Comparison of ENCODE assay signal across 10 mouse cellular contexts in the genomic region with DNA sequence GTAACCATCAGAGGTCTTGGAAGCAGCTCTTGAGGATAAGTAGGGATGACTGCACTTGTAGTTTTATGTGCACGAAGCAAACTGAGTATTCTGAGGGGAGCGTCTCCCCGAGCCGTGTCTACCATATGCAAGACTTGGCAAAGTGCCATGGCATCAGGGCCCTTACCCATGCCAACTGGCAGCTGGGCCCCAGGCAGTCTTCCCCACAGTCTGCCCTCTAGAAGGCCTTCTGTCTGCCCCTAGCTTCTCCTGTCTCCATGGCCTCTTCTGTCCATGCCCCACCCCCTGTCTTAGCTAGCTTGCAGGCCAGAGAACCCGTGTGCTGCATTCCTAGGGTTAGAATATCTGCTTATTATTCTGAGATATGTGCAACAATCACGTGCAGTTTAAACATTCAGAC.
DNase-seq lines count a peak whose midpoint lies in the region; ATAC-seq and TF ChIP-seq lines count a peak whose summit lies in the region.
"Had no signal": no experiment of that assay in that cellular context is flagged by ENCODE, and none has a peak within 500 bp of the region (broad histone marks: within the 10 kb centered on the region; RNA-seq: fewer than 3 reads in every experiment).

No protein-coding gene starts in this region.

- H3K27ac ChIP-seq in lung, embryonic 14.5 days (ENCODE audit: low read depth), result no peak overlapping the region
- H3K27ac ChIP-seq in limb, embryonic 10.5 days, result peak overlapping the region; percentile 62; the same call in 1 of the 2 replicates
- no peak overlapping the region for H3K27ac ChIP-seq in kidney, embryonic 15.5 days

- H3K4me3 ChIP-seq in lung, embryonic 14.5 days (ENCODE audit: low read depth, low read length), result no peak overlapping the region
- H3K4me3 ChIP-seq in limb, embryonic 10.5 days, result no peak overlapping the region
- H3K4me3 ChIP-seq in kidney, embryonic 15.5 days (replicated peaks), result no peak overlapping the region

- no peak for TF ChIP-seq CTCF in lung, embryonic 14.5 days (IDR thresholded peaks at IDR 0.05; ENCODE audit: low read depth)

- H3K27me3 ChIP-seq in lung, embryonic 14.5 days (ENCODE audit: insufficient read depth, low read length), result no peaks in the 10 kb centered on the region
- H3K27me3 ChIP-seq in limb, embryonic 10.5 days (ENCODE audit: low read depth, poor library complexity, severe bottlenecking), result no peaks in the 10 kb centered on the region
- H3K27me3 ChIP-seq in kidney, embryonic 15.5 days, result no peaks in the 10 kb centered on the region

- H3K4me2 ChIP-seq in lung, embryonic 14.5 days, result no peak overlapping the region
- no peak overlapping the region for H3K4me2 ChIP-seq in kidney, embryonic 15.5 days

- no peaks in the 10 kb centered on the region for H3K9me3 ChIP-seq in lung, embryonic 14.5 days (ENCODE audit: low read depth, low read length)
- no peaks in the 10 kb centered on the region for H3K9me3 ChIP-seq in limb, embryonic 10.5 days (replicated peaks)
- H3K9me3 ChIP-seq in kidney, embryonic 15.5 days (replicated peaks), result no peaks in the 10 kb centered on the region

- H3K9ac ChIP-seq in lung, embryonic 14.5 days, result no peak overlapping the region
- no peak overlapping the region for H3K9ac ChIP-seq in kidney, embryonic 15.5 days

- 0 out of 2 replicates have a peak, but pooled peaks cover 4% of the 10 kb centered on the region for H3K4me1 ChIP-seq in lung, embryonic 14.5 days (ENCODE audit: insufficient read depth)
- H3K4me1 ChIP-seq in limb, embryonic 10.5 days, result peaks cover 54% of the 10 kb centered on the region
- H3K4me1 ChIP-seq in kidney, embryonic 15.5 days, result peaks cover 14% of the 10 kb centered on the region

- ATAC-seq in lung, embryonic 14.5 days (ENCODE audit: insufficient read depth), result 0 out of 2 replicates have a peak, but pooled peaks have one; percentile 65
- ATAC-seq in kidney, embryonic 15.5 days (replicated peaks; ENCODE audit: low FRiP score), result no peak

- peak; percentile 3 to 11 for DNase-seq in cerebellum, adult 18-20 months
- DNase-seq in cerebellum, adult 8-10 months, result no peak
- peak; percentile 37 for DNase-seq in lung, embryonic 14.5 days
- no peak for DNase-seq in lung, postnatal 14 days
- peak; percentile 62 to 90 for DNase-seq in cerebellum, postnatal 4 days (ENCODE audit: low spot score in 2 of 2)
- no peak for DNase-seq in limb, embryonic 10.5 days (ENCODE audit: low spot score)
- no peak for DNase-seq in urinary bladder, postnatal 25 days (ENCODE audit: low spot score)
- DNase-seq: kidney, adult 9 months; liver had no signal

- 53% methylated on average over 6 of the region's 6 CpGs for WGBS in lung, embryonic 14.5 days
- 88% methylated on average over 6 of the region's 6 CpGs for WGBS in limb, embryonic 10.5 days
- WGBS in kidney, embryonic 15.5 days, result 72% methylated on average over 6 of the region's 6 CpGs

- H3K36me3 ChIP-seq in lung, embryonic 14.5 days (ENCODE audit: insufficient read depth), result no peaks in the 10 kb centered on the region
- H3K36me3 ChIP-seq in limb, embryonic 10.5 days, result no peaks in the 10 kb centered on the region
- H3K36me3 ChIP-seq in kidney, embryonic 15.5 days, result no peaks in the 10 kb centered on the region

Comparison
In these comparisons a context has a peak if more than half of its experiments do, and no peak if none do; other contexts are left out.
1. DNase-seq: peak in cerebellum, adult 18-20 months (2 of 2), lung, embryonic 14.5 days (single experiment) and cerebellum, postnatal 4 days (2 of 2); none in cerebellum, adult 8-10 months (single experiment), lung, postnatal 14 days (single experiment), limb, embryonic 10.5 days (single experiment) and urinary bladder, postnatal 25 days (single experiment).